Mouse (Mus musculus) spleen, postnatal 10 days (tissue): ENCODE results near the gene Rassf1.
"Not testable (repeated sequence)": the region's sequence is repeated elsewhere in the genome, so short reads cannot be mapped to it uniquely, and the experiment has no call there.

Experiments
- DNase-seq, 2 experiments: peaks; one replicate each; pipeline ENCODE4 v3.0.0; 2021 to 2022; ENCODE audit warnings: low spot score in 2 of 2

The Rassf1 gene

DNA sequence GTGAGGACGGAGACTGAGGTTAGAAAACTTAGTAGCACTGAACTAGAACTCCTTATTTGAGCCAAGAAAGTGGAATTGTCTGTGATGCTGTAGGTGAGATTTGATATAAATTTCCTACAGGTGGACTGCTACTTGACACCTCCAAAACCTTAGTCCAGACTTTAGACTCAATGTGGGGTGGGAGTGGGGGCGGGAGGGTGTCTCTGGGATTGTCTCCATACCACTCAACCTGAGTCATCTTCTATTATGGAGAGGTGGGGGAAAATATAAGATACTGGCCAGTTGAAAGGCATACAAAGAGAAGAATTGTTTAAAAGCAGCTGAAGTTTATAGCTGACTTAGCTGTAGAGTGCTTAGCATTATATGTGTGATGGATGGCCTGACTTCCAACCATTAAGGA, 4.3 kb downstream of the Rassf1 start:
- DNase-seq, result no peak

- no peak for DNase-seq
Observed at GRCm38 (mm10) chr9:107556346-107556745, 5.0 kb downstream of the Rassf1 start.

- peak; percentile 85 to 95 for DNase-seq
Observed at GRCm38 (mm10) chr9:107563029-107563581, 11.8 kb downstream of the Rassf1 start, which contains the start of gene Tusc2. Tusc2 (plus strand) TSS chr9:107563255.

GRCm38 (mm10) chr9:107565556-107565955, 14.2 kb downstream of the Rassf1 start:
- not testable (repeated sequence) for DNase-seq

DNA sequence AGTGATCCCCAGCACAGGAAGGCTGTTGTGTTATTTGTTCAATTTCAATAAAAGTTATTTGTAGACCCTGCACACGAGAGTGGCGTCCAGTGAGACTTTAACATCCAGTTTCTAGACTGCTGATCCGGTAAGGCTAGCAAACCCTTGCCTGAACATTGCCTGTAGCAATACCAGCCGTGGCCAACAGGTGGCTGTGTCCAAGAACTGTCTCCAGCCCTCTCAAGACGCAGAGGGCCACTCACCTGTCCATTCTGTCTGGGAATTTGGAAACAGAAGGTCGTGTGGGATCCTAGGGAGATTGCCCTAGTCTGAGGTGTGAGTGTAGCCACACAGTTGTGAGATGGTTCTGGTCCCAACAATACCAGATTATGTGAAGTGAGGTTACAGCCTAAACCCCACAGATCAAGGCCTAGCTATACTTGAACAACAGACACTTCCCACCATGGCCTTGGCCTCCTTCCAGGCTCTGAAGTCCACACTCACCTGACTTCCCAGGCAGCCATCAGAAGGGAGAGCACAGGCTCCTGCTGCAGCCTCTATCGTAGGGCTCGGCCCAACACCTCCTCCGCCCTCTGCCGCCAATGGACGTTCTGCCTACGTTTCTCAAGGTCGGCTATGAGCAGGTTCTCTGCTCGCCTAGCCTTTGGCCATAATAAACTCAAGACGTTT, 14.8 kb downstream of the Rassf1 start:
- DNase-seq, result peak; percentile 91 to 94

DNA sequence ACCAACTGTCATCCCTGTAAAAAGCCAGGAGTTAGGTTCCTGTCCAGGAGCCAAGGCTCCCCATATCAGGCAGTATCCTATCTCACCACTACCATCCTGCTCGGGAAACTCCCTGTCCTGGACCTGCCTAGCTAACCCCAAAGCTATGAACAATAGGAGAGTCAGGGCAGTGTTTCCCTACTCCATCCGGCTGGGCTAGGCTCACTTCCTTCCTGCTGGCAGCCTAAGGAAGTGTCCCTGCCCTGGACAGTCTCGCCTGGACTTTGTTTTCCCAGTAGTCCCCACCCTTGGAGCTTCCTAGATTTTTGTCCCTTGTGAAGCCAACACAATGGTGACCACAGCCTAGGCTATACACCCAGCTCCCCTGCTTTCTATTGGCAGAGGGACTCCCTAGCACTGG, 15.5 kb downstream of the Rassf1 start:
- DNase-seq, result no peak

GRCm38 (mm10) chr9:107567702-107568319, 16.5 kb downstream of the Rassf1 start, which contains the start of gene Hyal2:
Hyal2 (plus strand) TSS chr9:107567945.
- no peak for DNase-seq

- peak; percentile 83 to 88 for DNase-seq
Observed at GRCm38 (mm10) chr9:107568331-107569261, 17.2 kb downstream of the Rassf1 start.

- DNase-seq, result peak in 1 of 2 experiments; percentile 58
Observed at GRCm38 (mm10) chr9:107569270-107569669, 17.9 kb downstream of the Rassf1 start.

- no peak for DNase-seq
Observed at GRCm38 (mm10) chr9:107570016-107570415, 18.7 kb downstream of the Rassf1 start.

- DNase-seq, result peak in 1 of 2 experiments; percentile 25
Observed at GRCm38 (mm10) chr9:107570845-107571244, 19.5 kb downstream of the Rassf1 start.

DNA sequence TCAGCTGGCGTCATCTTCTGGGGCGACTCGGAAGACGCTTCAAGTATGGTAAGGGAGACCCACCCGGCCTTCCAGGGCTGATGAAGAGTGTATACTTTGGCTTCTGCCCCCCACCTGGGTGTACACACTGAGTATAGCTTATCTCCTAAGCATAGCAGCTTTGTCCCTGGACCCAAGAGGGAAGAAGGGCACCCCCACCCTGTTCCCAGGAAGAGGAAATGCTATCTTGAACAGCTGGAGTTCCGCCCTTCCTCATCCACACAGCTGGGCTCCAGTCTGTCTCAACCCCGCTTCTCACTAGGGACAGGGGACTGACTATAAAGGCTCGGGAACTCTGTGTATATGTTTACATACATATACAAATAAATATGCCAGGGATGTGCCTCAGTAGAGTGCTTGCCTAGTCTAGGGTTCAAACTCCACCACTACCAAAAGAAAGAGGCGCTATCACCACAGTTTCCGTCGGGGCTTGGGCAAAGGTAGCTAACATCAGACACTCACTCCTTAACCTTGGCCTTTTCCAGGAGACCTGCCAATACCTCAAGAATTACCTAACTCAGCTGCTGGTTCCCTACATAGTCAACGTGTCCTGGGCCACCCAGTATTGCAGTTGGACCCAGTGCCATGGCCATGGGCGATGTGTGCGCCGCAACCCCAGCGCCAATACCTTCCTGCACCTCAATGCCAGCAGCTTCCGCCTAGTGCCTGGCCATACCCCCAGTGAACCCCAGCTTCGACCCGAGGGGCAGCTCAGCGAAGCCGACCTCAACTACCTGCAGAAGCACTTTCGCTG, 20.4 kb downstream of the Rassf1 start:
- DNase-seq, result no peak

- no peak for DNase-seq
Observed at GRCm38 (mm10) chr9:107572327-107572662, 20.9 kb downstream of the Rassf1 start.

DNA sequence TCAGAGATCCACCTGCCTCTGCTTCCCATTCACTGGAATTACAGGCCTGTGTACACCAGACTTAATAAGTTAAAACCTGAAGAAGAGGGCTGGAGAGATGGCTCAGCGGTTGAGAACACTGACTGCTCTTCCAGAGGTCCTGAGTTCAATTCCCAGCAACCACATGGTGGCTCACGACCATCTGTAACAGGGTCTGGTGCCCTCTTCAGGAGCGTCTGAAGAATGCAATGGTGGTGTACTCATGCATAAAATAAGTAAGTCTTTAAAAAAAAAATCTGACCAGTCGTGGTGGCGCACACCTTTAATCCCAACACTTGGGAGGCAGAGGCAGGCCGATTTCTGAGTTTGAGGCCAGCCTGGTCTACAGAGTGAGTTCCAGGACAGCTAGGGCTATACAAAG, 22.4 kb downstream of the Rassf1 start:
- DNase-seq, result not testable (repeated sequence)

- no peak for DNase-seq
Observed at GRCm38 (mm10) chr9:107575579-107576356, 24.4 kb downstream of the Rassf1 start.

- DNase-seq, result peak; percentile 69 to 86
Observed at GRCm38 (mm10) chr9:107576357-107577107, 25.2 kb downstream of the Rassf1 start, which contains the start of gene Hyal1. Hyal1 (plus strand) TSS chr9:107576927.

- DNase-seq, result no peak
Observed at GRCm38 (mm10) chr9:107577871-107578270, 26.5 kb downstream of the Rassf1 start.

DNA sequence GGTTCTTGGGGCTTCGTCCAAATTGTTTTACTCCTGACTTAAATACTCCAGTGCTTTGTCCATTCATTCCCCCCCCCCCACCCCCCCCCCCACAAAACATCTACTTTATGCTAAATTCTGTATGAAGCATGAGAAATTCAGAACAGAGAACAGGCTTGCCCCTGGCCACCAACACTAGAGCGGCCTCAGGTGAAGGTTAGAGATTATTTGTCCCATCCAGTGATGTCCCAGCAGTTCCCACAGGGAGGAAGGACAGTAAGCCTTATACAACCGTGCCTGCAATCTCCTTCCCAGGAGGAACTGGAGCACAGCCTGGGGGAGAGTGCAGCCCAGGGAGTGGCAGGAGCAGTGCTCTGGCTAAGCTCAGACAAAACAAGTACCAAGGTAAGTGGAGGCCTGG, 27.2 kb downstream of the Rassf1 start, which contains the start of gene Naa80:
Gene Naa80 (plus strand): TSS at position 301 of the 400 bp plus-strand sequence.
- no peak for DNase-seq
